Mouse (Mus musculus) gastrocnemius, postnatal 4 days (tissue): ENCODE data around the gene Tsnaxip1. TPM values are rescaled to one million over a fixed set of nuclear protein-coding genes. Genes with fewer than 3 reads are reported as not detected.
"Not testable (repeated sequence)": the region's sequence is repeated elsewhere in the genome, so short reads cannot be mapped to it uniquely, and the experiment has no call there.

Source experiments
- DNase-seq, 2 experiments: peaks; one replicate each; pipeline ENCODE4 v3.0.0; 2021 to 2022; ENCODE audit warnings: low spot score in 2 of 2, mixed read lengths in 2 of 2
- total RNA-seq, 2 experiments: library from RNA; stranded (reverse); gene quantifications; 2 replicates each; pipeline ENCODE4 v1.2.3; 2021

Gene Tsnaxip1
- total RNA-seq, 2 experiments from 2014 or later: 0.74 to 0.75 TPM

GRCm38 (mm10) chr8:105812511-105812910, 15.0 kb upstream of the Tsnaxip1 start:
- DNase-seq: no peak

GRCm38 (mm10) chr8:105813241-105813640, 14.3 kb upstream of the Tsnaxip1 start:
- no peak for DNase-seq

- no peak for DNase-seq
Observed at GRCm38 (mm10) chr8:105819659-105820058, 7.9 kb upstream of the Tsnaxip1 start.

GRCm38 (mm10) chr8:105820925-105821324, 6.6 kb upstream of the Tsnaxip1 start:
- DNase-seq: peak in 1 of 2 experiments; percentile 13

- DNase-seq: no peak
Observed at GRCm38 (mm10) chr8:105825506-105825905, 2.0 kb upstream of the Tsnaxip1 start.

- no peak for DNase-seq
Observed at GRCm38 (mm10) chr8:105826379-105826778, 1.2 kb upstream of the Tsnaxip1 start.

GRCm38 (mm10) chr8:105833740-105834139, 6.2 kb downstream of the Tsnaxip1 start:
- DNase-seq: not testable (repeated sequence)

- peak; percentile 30 to 47 for DNase-seq
Observed at GRCm38 (mm10) chr8:105835318-105835717, 7.8 kb downstream of the Tsnaxip1 start.

- DNase-seq: no peak
Observed at GRCm38 (mm10) chr8:105836991-105837390, 9.5 kb downstream of the Tsnaxip1 start.

GRCm38 (mm10) chr8:105839209-105839608, 11.7 kb downstream of the Tsnaxip1 start:
- no peak for DNase-seq

GRCm38 (mm10) chr8:105846678-105847077, 19.1 kb downstream of the Tsnaxip1 start:
- no peak for DNase-seq

GRCm38 (mm10) chr8:105850014-105850413, 22.5 kb downstream of the Tsnaxip1 start:
- no peak for DNase-seq

- no peak for DNase-seq
Observed at GRCm38 (mm10) chr8:105850611-105851010, 23.1 kb downstream of the Tsnaxip1 start.

- peak; percentile 80 to 91 for DNase-seq
Observed at GRCm38 (mm10) chr8:105851651-105852143, 24.2 kb downstream of the Tsnaxip1 start.

- DNase-seq: no peak
Observed at GRCm38 (mm10) chr8:105852146-105852729, 24.7 kb downstream of the Tsnaxip1 start.

- no peak for DNase-seq
Observed at GRCm38 (mm10) chr8:105853178-105853577, 25.6 kb downstream of the Tsnaxip1 start, which contains the start of gene Cenpt. Gene Cenpt, minus strand, starts transcription at chr8:105853278.

- no peak for DNase-seq
Observed at GRCm38 (mm10) chr8:105854303-105854702, 26.8 kb downstream of the Tsnaxip1 start.

- DNase-seq: peak; percentile 87 to 95
Observed at GRCm38 (mm10) chr8:105854715-105855216, 27.2 kb downstream of the Tsnaxip1 start, which contains the start of gene Thap11. Gene Thap11, plus strand, starts transcription at chr8:105855132.

GRCm38 (mm10) chr8:105855248-105856167, 28.0 kb downstream of the Tsnaxip1 start:
- peak; percentile 32 to 68 for DNase-seq

- no peak for DNase-seq
Observed at GRCm38 (mm10) chr8:105856168-105856835, 28.8 kb downstream of the Tsnaxip1 start.

GRCm38 (mm10) chr8:105858495-105858894, 31.0 kb downstream of the Tsnaxip1 start:
- no peak for DNase-seq
